Mouse (Mus musculus) CD8-positive naive resting alpha-beta T cell, adult 57 days (primary cell): ENCODE measurements around the gene Kcnj14. TPM values are rescaled to one million over a fixed set of nuclear protein-coding genes. Genes with fewer than 3 reads are reported as not detected.

Source experiments
- total RNA-seq: library from RNA; stranded (reverse); gene quantifications from one replicate; pipeline ENCODE4 v1.2.4, GENCODE M21; 2023

Kcnj14 gene
- total RNA-seq: 3.9 TPM

DNA sequence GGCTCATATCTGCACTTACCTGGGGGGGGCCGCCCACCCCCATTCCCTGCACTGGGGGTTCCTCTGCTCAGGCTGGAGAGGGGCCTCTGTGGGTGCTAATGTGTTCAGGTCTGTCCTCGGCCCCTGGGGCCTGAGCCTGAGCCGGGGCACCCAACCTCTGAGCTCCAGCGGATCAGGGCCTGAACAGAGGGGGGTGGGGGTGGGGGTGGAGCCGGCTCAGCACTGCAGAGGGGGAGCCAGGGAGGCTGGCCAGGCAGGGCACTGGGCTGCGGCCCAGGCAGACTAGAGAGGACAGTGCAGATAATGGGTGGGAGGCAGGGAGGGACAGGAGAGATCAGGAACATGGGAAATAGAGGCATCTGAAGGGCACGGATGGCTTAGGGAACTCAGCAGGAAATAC lies at the start of gene Kcnj14:
Kcnj14 (minus strand) TSS at position 185 of the 400 bp plus-strand sequence.

DNA sequence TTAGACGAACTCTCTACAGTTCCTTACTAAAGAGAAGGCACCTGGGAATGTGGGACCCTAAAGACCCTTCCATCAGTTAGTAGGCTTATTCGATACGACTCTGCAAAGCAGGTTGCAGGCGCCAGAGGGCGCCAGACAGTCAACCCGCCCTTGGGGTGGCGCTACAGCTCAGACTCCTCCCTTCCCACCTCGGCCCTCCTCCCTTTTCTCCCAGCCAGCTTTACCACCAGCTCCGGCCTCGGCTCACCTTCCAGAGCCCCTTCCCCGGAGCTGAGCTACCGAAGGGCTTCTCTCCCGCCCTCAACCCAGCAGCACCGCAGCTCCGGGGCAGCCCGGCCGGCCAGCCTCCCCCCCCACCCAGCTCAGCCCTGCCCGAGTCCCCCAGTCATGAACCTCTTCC lies 48.0 kb upstream of the Kcnj14 start, which contains the start of gene Kdelr1:
Kdelr1 (plus strand) TSS at position 149 of the 400 bp plus-strand sequence.

DNA sequence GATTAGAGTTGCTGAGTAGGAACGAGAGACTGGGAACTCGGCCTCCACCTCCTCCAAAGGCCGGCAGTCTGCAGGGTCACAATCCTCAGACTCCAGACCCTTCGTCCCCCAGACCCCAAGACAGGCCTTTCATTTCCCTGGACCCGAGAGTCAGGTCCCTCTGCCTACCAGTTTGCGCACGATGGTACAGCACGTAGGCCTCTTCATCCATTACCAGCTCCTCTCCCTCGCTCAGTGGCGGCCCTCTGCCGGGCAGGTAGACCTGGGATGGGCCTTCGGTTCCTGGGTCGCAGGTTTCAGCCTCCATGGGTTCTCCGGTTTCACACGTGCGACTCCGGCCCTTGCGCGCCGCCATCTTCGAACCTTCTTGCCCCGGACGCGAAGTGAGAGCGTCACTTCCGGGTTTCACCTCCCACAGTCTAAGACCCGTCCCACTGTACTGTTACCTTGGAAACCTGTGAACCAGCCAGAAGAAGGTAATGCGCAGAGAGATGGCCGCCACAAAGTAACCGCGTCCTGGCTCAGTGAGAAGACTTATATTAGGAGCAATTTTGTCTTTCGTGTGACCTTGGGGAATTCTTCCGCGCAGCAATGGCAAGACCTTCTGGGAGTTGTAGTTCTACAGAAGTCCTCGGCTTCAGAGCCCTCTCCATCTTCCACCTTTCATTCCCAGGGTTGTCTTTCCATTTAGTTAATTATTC lies 6.0 kb upstream of the Kcnj14 start, which contains the start of gene Grwd1:
Grwd1 (minus strand) TSS at position 518 of the 701 bp plus-strand sequence.

DNA sequence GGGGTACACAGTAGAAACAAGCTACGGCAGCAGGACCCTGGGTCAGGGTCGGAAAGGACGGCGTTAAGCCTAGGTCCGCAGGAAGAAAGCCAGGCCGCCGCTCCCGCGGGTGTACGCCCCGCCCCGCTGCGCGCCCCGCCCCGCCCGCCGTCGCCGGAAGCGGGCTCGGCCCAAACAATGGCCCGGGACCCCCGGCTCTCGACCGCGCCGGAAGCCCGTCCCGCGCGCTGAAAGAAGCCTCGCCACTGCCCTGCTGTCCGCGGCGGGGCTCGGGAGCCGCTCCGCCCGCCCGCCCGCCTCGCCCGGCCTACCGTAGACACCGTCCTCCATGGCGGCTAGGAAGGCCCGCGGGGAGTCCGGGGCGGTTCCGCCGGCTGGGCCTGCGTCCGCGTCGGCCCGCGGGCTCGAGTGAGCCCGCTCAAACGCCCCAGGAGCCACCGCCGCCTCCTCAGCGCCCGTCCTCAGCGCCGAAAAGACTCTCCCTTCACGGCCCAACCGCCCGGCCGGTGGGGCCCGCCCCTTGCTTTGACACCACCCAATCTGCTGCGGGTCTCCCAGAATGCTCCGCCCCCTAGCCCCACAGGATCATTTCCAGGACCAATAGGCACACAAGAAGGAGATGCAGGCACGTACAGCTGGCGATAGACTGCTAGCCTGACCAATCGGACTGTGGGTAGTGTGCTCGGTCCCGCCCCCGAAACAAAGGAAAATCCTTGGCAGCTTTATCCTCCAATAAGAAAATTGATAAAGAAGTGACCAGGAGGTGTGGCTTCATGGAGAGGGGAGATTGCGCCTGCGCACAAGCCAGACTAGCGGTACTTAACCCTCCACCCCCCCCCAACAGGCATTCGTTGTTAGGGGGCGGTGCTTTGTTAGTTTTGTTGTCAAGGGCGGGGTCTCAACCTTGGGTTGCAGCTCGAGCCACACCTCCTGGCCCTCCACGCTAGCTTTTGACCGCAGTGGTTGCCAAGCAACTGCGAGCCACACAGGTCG lies 10.5 kb downstream of the Kcnj14 start, which contains the start of gene Cyth2:
Cyth2 (minus strand) TSS at position 795 of the 993 bp plus-strand sequence.

DNA sequence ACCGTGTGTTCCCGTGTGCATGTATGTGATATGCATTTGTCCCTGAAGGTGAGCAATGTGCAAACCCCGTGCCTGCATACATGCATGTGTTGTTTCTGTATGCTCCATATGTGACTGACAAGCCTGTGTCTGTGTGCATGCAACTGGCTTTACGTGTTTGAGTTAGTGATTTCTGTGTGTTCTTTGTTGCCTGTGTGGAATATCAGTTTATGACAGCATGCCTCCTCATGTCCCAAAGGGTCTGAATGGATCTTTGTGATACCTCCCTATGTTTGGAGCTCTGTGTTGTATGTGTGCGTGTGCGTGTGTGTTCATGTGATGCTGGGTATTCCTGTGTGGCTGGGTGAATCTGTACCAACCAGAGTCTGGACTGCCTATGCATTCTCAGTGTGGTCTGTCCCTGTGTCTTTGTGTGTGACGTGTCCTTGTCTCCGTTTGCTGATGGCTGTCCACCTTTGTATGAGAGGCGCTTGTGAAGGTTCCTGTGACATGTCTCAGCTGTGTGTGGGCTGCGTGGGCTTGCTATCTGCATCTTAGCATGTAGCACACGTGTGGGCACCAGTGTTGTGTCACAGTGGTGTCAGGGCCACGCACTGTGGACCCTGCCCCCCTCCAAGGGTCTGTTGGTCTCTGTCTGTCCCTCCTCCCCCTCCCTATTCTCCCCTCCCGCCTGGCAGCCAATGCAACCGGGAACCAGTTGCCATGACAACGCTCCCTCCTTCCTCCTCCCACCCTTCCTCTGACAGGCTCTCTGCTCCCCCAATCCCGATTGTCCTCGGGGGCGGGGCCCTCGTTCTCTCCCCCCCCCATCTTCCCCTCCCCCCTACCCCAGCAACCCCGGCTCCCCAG lies 39.8 kb downstream of the Kcnj14 start, which contains the start of gene Sult2b1:
Sult2b1 (minus strand) TSS at position 146 of the 849 bp plus-strand sequence.

DNA sequence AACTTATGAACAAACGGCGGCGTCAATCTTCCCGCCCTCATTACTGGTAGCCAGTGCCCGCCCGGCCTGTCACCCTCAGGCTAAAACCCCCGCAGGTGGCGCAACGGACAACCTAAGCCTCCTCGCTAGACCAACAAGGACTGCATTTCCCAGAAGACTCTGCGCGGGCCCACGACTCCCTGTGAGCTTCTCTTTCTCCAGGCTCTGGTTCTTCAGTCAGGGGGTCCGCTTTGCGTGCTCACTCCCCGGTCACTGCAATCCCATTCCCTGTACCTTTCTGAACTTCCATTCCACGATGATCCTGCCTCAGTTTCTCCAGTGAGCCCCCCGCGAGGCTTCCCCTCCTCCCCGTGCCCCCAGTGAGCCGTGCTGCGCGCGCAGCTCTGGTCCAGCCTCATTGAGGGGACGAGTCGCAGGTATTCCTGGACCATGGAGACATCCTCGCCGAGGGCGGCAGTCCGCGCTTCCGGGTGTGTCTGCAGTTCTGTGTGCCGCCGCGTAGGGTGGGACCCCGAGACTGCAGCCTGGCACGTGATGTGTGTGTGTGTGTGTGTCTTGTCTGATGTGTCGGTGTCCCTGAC lies 41.0 kb downstream of the Kcnj14 start, which contains the start of gene Lmtk3:
Lmtk3 (plus strand) TSS at position 228 of the 581 bp plus-strand sequence.

Other genes starting within 250 kb of the Kcnj14 start
- gene Fgf21, start 209.3 kb downstream of the Kcnj14 start, total RNA-seq: not detected
- gene Fut1, start 207.5 kb downstream of the Kcnj14 start, total RNA-seq: 0.18 TPM
- gene Izumo1, start 203.0 kb downstream of the Kcnj14 start, total RNA-seq: 0.28 TPM
- 0.52 TPM for gene Rasip1, start 197.3 kb downstream of the Kcnj14 start, total RNA-seq
- gene Mamstr, start 184.8 kb downstream of the Kcnj14 start, total RNA-seq: not detected
- not detected for gene Fut2, start 158.4 kb downstream of the Kcnj14 start, total RNA-seq
- gene Ntn5, start 140.8 kb downstream of the Kcnj14 start, total RNA-seq: not detected
- gene Sec1, start 130.4 kb downstream of the Kcnj14 start, total RNA-seq: not detected
- gene Car11, start 124.9 kb downstream of the Kcnj14 start, total RNA-seq: 5.0 TPM
- 34.2 TPM for gene Dbp, start 119.7 kb downstream of the Kcnj14 start, total RNA-seq
- 3,071 TPM for gene Rpl18, start 109.3 kb downstream of the Kcnj14 start, total RNA-seq
- gene Sphk2, start 106.8 kb downstream of the Kcnj14 start, total RNA-seq: 30.4 TPM
- gene Fam83e, start 103.6 kb downstream of the Kcnj14 start, total RNA-seq: 3.1 TPM
- not detected for gene Spaca4, start 99.0 kb downstream of the Kcnj14 start, total RNA-seq
- 1.1 TPM for gene Lmtk3, start 41.0 kb downstream of the Kcnj14 start, total RNA-seq
- gene Sult2b1, start 40.1 kb downstream of the Kcnj14 start, total RNA-seq: 3.8 TPM
- gene Cyth2, start 10.2 kb downstream of the Kcnj14 start, total RNA-seq: 119 TPM
- 37.0 TPM for gene Grwd1, start 6.2 kb upstream of the Kcnj14 start, total RNA-seq
- gene Kdelr1, start 48.0 kb upstream of the Kcnj14 start, total RNA-seq: 60.4 TPM
- gene Grin2d, start 53.6 kb upstream of the Kcnj14 start, total RNA-seq: 0.43 TPM
- gene Syngr4, start 71.9 kb upstream of the Kcnj14 start, total RNA-seq: not detected
- 8.9 TPM for gene Tmem143, start 72.2 kb upstream of the Kcnj14 start, total RNA-seq
- gene Emp3, start 96.6 kb upstream of the Kcnj14 start, total RNA-seq: 353 TPM
- 1.7 TPM for gene Ccdc114, start 99.3 kb upstream of the Kcnj14 start, total RNA-seq
- gene Abcc6, start 205.5 kb upstream of the Kcnj14 start, total RNA-seq: not detected
- gene Nomo1, start 208.9 kb upstream of the Kcnj14 start, total RNA-seq: 42.7 TPM